Mouse (Mus musculus) heart, embryonic 11.5 days (tissue): ENCODE measurements around the gene Chpf. TPM values are rescaled to one million over a fixed set of nuclear protein-coding genes. Genes with fewer than 3 reads are reported as not detected.

Experiments used
- ATAC-seq: fragments of 200-750 bp; cut with Nextera tagmentation; replicated peaks from 2 replicates; pipeline ENCODE4 v1.8.0; 2017; ENCODE audit warnings: moderate library complexity; ENCODE audit not compliant: insufficient number of reproducible peaks, low FRiP score, low TSS enrichment
- H3K27ac ChIP-seq: fragments of 300-500 bp; sonication (generic); 2 replicates; pipeline ENCODE4 v1.5.1; 2014; ENCODE audit warnings: mild to moderate bottlenecking, low read depth, low read length
- H3K27me3 ChIP-seq: fragments of 300-500 bp; sonication (generic); 2 replicates; pipeline ENCODE4 v1.6.1; 2014; ENCODE audit warnings: mild to moderate bottlenecking, low read length, mixed read lengths; ENCODE audit not compliant: control insufficient read depth, insufficient read depth
- H3K36me3 ChIP-seq: fragments of 300-500 bp; sonication (generic); 2 replicates; pipeline ENCODE4 v1.6.1; 2014; ENCODE audit warnings: mild to moderate bottlenecking, low read length, moderate library complexity, mixed read lengths; ENCODE audit not compliant: control insufficient read depth, insufficient read depth
- H3K4me1 ChIP-seq: fragments of 300-500 bp; sonication (generic); 2 replicates; pipeline ENCODE4 v1.6.1; 2014; ENCODE audit warnings: low read length; ENCODE audit not compliant: control insufficient read depth, insufficient read depth
- H3K4me2 ChIP-seq: fragments of 300-500 bp; sonication (generic); 2 replicates; pipeline ENCODE4 v1.6.1; 2014; ENCODE audit warnings: mild to moderate bottlenecking, moderate library complexity
- H3K4me3 ChIP-seq: fragments of 300-500 bp; sonication (generic); 2 replicates; pipeline ENCODE4 v1.5.1; 2014; ENCODE audit warnings: low read depth, low read length
- H3K9ac ChIP-seq: fragments of 300-500 bp; sonication (generic); 2 replicates; pipeline ENCODE4 v1.6.1; 2014; ENCODE audit warnings: mild to moderate bottlenecking, low read depth, low read length, moderate library complexity
- H3K9me3 ChIP-seq: fragments of 300-500 bp; sonication (generic); replicated peaks from 2 replicates; pipeline ENCODE4 v1.6.1; 2016; ENCODE audit warnings: low read length; ENCODE audit not compliant: control insufficient read depth
- WGBS: fragments of 180-500 bp; shearing (Covaris S2); extraction: QIAGEN DNeasy Blood & Tissue Kit; methylation state at CpG from one replicate; pipeline ENCODE4 v1.1.7; 2014; ENCODE audit not compliant: insufficient replicate concordance; 5-methylcytosine and 5-hydroxymethylcytosine counted together
- polyA plus RNA-seq: library from polyadenylated mRNA; unstranded; fragments of >200 nt; fragmentation: Nextera tagmentation; extraction: Ambion mirVana; gene quantifications from 2 replicates; pipeline ENCODE4 v1.2.1, GENCODE M21; 2014

Gene Chpf
- polyA plus RNA-seq, result 21.4 and 24.6 TPM in 2 replicates

DNA sequence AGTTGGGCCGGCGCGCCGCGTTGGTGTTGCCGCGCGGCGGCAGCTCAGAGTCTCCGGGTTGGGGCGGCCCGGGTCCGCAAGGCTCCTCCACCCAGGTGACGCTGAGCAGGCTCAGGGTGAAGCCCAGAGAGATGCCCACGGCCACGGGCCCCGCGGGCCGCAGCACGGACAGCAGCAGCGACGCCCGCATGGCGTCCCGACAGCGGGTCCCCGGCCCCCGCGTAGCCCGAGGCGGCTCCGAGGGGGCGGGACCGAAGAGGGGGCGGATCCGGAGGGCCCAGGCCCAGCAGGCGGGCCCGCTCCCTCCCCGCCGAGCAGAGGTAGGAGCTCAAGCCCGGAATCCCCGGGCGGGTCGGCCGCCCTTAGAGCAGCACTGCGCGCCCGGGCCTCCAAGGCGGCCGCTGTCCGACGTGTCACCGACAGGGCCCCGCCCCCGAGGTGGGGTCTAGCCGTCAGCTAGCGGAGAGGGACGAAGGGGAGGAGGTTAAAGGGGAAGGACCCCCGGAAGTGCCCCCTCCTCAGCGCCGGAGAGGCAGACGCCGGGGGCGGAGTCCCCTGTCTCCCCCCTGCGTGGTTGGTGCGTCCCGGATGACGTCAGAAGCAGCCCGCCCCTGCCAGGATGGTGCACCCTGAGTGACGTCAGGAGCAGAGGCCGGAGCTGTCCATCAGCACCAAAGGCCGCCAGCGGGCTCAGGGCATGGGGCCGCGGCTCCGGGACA lies at the start of gene Chpf, which contains the start of gene Tmem198:
Chpf (minus strand) TSS at position 392 of the 719 bp plus-strand sequence.
Tmem198 (plus strand) TSS at position 617 of the 719 bp plus-strand sequence.
- H3K27me3 ChIP-seq, result peaks cover 49% of the 10 kb centered on the region
- peak within 1 kb of the TSS; percentile 82 for H3K27ac ChIP-seq
- no peaks in the 10 kb centered on the region for H3K9me3 ChIP-seq
- under 1% methylated on average over 72 of the region's 76 CpGs for WGBS
- peaks cover 27% of the 10 kb centered on the region for H3K4me1 ChIP-seq
- ATAC-seq, result peak; percentile 86
- H3K4me2 ChIP-seq, result peak within 1 kb of the TSS; percentile 83
- H3K4me3 ChIP-seq, result peak within 1 kb of the TSS; percentile 90
- peak within 1 kb of the TSS; percentile 77 for H3K9ac ChIP-seq
- H3K36me3 ChIP-seq, result peaks cover 22% of the 10 kb centered on the region

DNA sequence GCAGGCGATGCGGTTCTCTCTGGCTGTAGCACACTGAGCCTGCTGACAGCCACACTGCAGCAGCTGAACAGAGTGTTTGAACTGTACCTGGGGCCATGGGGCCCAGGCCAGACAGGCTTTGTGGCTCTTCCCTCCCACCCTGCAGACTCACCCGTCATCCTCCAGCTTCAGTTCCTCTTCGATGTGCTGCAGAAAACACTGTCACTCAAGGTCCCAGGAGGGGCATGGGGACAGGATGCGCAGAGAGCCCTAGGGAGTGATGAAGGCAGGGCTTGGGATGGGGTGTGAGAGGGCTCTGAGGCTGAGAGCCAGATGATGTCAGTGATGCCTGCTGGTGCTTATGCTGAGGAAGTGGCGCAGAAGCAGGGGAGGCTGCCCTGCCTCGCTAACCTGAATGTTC lies 45.6 kb upstream of the Chpf start:
- H3K27ac ChIP-seq, result no peak overlapping the region
- no peak overlapping the region for H3K4me2 ChIP-seq
- peaks cover 5% of the 10 kb centered on the region for H3K36me3 ChIP-seq
- H3K4me1 ChIP-seq, result peaks cover 11% of the 10 kb centered on the region; the same call in 1 of the 2 replicates
- H3K4me3 ChIP-seq, result no peak overlapping the region
- H3K9me3 ChIP-seq, result no peaks in the 10 kb centered on the region
- no peak overlapping the region for H3K9ac ChIP-seq
- no peak for ATAC-seq
- WGBS, result 87% methylated on average over 7 of the region's 7 CpGs
- no peaks in the 10 kb centered on the region for H3K27me3 ChIP-seq

DNA sequence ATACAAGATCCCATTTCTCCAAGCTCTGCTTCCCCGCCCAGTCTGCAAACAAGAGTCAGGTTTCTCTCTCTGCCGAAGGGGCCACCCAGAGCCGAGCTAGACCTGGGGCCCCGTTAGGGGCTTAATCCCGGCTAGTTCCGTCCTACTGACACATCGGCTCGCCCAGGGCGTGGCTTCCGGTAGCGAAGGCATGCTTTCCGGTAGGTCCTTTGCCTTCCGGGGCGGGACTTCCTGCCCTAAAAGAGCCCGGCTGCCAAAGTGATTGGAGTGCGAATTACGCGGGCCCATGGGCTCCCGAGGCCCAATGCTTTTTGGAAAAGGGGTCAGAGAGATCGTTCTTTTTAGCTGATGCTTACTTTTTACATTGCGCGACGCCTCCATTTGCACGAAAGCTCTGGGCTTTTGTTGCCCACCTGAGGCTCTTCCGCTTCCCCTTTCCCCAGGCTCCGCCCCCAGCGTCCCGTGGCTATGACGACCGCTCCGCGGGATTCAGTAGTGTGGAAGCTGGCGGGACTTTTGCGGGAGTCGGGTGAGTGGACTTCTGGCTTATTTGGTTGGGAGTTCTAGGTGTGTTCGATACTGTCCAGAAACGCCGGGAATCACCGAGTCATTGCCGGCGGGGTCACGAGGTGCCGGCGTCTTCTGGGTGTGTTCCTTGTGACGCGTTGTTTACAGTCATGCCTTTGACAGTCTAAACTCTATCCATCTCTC lies 42.4 kb upstream of the Chpf start, which contains the start of gene Stk11ip:
Stk11ip (plus strand) TSS at position 209 of the 711 bp plus-strand sequence.
- Histone ChIP-seq H3K4me1 (peaks cover 19% of the 10 kb centered on the region), H3K4me3 (peak within 1 kb of the TSS; percentile 74), H3K9me3 (no peaks in the 10 kb centered on the region), H3K27me3 (no peaks in the 10 kb centered on the region), H3K36me3 (peaks cover 2% of the 10 kb centered on the region; the same call in 1 of the 2 replicates), H3K4me2 (peak within 1 kb of the TSS; percentile 83), H3K27ac (peak within 1 kb of the TSS; percentile 92), H3K9ac (peak within 1 kb of the TSS; percentile 74)
- under 1% methylated on average over 46 of the region's 46 CpGs for WGBS
- peak; percentile 96 for ATAC-seq

DNA sequence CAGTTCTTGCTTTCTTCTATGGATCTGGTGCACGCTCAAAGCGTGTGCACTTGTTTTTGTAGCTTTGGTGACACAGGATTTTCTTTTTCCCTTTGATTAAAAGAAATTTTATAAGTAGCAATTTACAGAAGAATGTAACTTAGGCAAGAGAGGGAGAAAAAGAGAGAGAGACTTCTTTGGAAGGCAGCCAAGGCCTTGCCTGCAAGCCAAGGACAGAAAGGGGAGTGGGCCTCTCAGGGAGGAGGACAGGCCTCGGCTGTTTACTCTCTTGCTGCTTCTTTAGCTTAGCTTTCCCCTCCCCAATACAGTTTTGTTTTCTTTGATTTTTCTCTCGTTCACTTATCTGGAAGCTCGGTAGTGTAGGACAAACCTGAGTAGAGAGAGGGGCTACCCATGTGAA lies 40.5 kb upstream of the Chpf start:
- Histone ChIP-seq H3K36me3 (no peaks in the 10 kb centered on the region; the same call in 1 of the 2 replicates), H3K9ac (no peak overlapping the region), H3K27me3 (no peaks in the 10 kb centered on the region), H3K4me3 (no peak overlapping the region), H3K4me2 (no peak overlapping the region), H3K9me3 (no peaks in the 10 kb centered on the region), H3K27ac (peak overlapping the region; percentile 10), H3K4me1 (peaks cover 27% of the 10 kb centered on the region)
- no peak for ATAC-seq
- WGBS, result 65% methylated on average over 5 of the region's 5 CpGs

DNA sequence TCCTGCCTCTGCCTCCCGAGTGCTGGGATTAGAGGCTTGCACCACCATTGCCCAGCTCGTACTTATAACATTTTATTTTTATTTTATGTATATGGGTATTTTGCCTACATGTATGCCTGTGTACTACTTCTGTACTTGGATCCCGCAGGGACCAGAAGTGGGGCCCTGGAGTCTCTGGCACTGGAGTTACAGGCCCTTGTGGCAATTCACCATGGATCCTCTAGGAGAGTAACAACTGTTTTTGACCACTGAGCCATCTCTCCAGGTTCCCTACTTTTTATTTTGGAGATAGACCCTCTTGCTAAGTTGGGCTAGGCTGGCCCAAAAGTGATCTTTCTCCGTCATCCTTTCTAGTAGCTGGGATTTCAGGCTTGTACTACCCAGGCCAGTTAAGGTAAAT lies 39.3 kb upstream of the Chpf start:
- 88% methylated on average over 4 of the region's 4 CpGs for WGBS

DNA sequence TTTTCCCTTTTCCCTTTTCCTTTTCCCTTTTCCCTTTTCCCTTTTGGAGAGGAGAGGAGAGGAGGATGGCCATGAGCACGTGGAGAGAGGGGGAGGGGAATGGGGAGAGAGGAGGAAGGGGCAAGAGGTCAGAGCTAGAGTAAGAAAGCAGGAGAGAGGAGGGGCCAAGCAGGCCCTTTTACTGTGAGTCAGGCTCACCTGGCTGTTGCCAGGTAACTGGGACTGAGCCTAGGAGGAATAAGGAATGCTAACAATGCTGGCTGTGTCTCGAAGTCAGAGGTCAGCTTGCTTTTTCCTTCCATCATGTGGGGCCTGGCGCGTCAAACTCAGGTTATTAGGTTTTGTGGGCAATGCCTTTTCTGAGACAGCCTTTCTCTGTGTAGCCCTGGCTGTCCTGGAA lies 38.9 kb upstream of the Chpf start:
- H3K36me3 ChIP-seq, result no peaks in the 10 kb centered on the region
- H3K27me3 ChIP-seq, result no peaks in the 10 kb centered on the region
- H3K27ac ChIP-seq, result no peak overlapping the region
- H3K9ac ChIP-seq, result no peak overlapping the region
- no peak overlapping the region for H3K4me2 ChIP-seq
- no peak overlapping the region for H3K4me3 ChIP-seq
- ATAC-seq, result no peak
- H3K9me3 ChIP-seq, result no peaks in the 10 kb centered on the region
- WGBS, result 71% methylated on average over 3 of the region's 4 CpGs
- H3K4me1 ChIP-seq, result peaks cover 30% of the 10 kb centered on the region

More for the DNA sequence above, 39.3 kb upstream of the Chpf start:
- H3K4me3 ChIP-seq, result no peak overlapping the region
- peaks cover 27% of the 10 kb centered on the region for H3K4me1 ChIP-seq
- no peak overlapping the region for H3K27ac ChIP-seq
- no peaks in the 10 kb centered on the region for H3K36me3 ChIP-seq
- H3K4me2 ChIP-seq, result no peak overlapping the region
- H3K9me3 ChIP-seq, result no peaks in the 10 kb centered on the region
- no peak for ATAC-seq
- H3K9ac ChIP-seq, result no peak overlapping the region
- no peaks in the 10 kb centered on the region for H3K27me3 ChIP-seq

DNA sequence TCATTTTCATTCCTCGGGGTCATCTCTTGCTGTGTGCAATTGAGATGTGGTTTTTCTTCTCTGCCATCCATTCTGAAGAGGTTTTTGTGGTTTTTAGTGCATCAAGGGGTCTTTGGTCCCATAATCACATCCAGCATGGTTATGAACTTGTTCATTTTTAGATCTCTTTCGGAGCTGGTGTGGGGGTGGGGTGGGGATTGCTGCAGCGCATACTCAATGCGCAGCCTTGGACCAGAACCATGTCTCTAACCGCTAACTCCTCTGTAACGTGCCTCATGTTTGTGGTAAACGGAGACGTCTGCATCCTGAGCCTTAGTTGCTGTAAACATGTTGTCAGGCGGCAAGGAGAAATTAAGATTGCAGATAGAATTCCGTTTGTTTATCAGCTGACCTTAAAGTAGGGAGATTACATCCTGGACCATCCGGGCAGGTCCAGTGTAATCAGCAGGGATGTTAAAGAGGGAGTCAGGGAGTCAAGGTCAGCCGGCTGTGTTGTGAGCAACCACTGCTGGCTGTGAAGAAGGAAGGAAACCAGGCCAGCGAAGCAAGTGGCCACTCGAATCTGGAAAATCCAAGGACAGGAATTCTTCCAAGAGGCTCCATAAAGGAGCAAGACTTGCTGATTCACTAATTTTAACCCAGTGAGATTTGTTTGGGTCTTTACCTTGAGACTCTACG lies 37.7 kb upstream of the Chpf start:
- Histone ChIP-seq H3K4me2 (no peak overlapping the region), H3K4me1 (peaks cover 35% of the 10 kb centered on the region), H3K27ac (peak overlapping the region; percentile 66), H3K9me3 (no peaks in the 10 kb centered on the region), H3K27me3 (no peaks in the 10 kb centered on the region), H3K4me3 (no peak overlapping the region), H3K36me3 (no peaks in the 10 kb centered on the region), H3K9ac (no peak overlapping the region)
- WGBS, result 48% methylated on average over 15 of the region's 15 CpGs
- ATAC-seq, result no peak

DNA sequence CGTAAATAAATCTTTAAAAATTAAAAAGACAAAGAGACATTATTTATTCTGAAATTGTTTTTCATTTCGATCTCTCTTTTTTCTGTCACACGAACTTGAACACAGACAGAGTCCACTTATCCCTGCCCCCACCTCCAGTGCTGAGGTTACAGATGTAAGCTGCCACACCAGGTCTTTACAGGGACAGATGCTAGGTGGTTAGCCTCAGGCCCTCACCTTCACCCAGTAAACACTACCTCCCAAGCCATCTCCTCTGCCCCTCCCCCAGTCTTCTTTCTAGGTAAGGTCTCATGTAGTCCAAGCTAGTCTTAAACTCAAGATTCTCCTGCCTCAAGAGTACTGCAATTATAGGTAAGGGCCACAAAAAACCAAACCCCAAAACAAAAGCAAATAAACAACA lies 33.4 kb upstream of the Chpf start:
- no peak overlapping the region for H3K9ac ChIP-seq
- H3K36me3 ChIP-seq, result no peaks in the 10 kb centered on the region
- H3K27me3 ChIP-seq, result no peaks in the 10 kb centered on the region
- no peak for ATAC-seq
- peaks cover 57% of the 10 kb centered on the region for H3K4me1 ChIP-seq
- no peak overlapping the region for H3K4me2 ChIP-seq
- H3K4me3 ChIP-seq, result no peak overlapping the region
- no peaks in the 10 kb centered on the region for H3K9me3 ChIP-seq
- H3K27ac ChIP-seq, result peak overlapping the region; percentile 86
- 78% methylated on average over 3 of the region's 3 CpGs for WGBS
